Mouse (Mus musculus) limb, embryonic 12.5 days (tissue): ENCODE data around the gene Arvcf. TPM values are rescaled to one million over a fixed set of nuclear protein-coding genes. Genes with fewer than 3 reads are reported as not detected.

Experiments used
- ATAC-seq: fragments of 200-750 bp; cut with Nextera tagmentation; 2 replicates; pipeline ENCODE4 v1.8.0; 2017; ENCODE audit warnings: low read depth, moderate TSS enrichment; ENCODE audit not compliant: insufficient number of reproducible peaks, insufficient read depth, low FRiP score, low TSS enrichment
- H3K27ac ChIP-seq: fragments of 300-500 bp; sonication (generic); 2 replicates; pipeline ENCODE4 v1.5.1; 2016; ENCODE audit warnings: mild to moderate bottlenecking, moderate library complexity
- H3K27me3 ChIP-seq: fragments of 300-500 bp; sonication (generic); 2 replicates; pipeline ENCODE4 v1.6.1; 2016; ENCODE audit warnings: mild to moderate bottlenecking, moderate library complexity
- H3K36me3 ChIP-seq: fragments of 300-500 bp; sonication (generic); 2 replicates; pipeline ENCODE4 v1.6.1; 2016; ENCODE audit warnings: mild to moderate bottlenecking, moderate library complexity
- H3K4me1 ChIP-seq: fragments of 300-500 bp; sonication (generic); replicated peaks from 2 replicates; pipeline ENCODE4 v1.6.1; 2016
- H3K4me2 ChIP-seq: fragments of 300-500 bp; sonication (generic); 2 replicates; pipeline ENCODE4 v1.6.1; 2016; ENCODE audit warnings: mild to moderate bottlenecking, moderate library complexity
- H3K4me3 ChIP-seq: fragments of 300-500 bp; sonication (generic); replicated peaks from 2 replicates; pipeline ENCODE4 v1.5.1; 2016; ENCODE audit warnings: mild to moderate bottlenecking
- H3K9ac ChIP-seq: fragments of 300-500 bp; sonication (generic); replicated peaks from 2 replicates; pipeline ENCODE4 v1.6.1; 2016; ENCODE audit warnings: mild to moderate bottlenecking, moderate library complexity
- H3K9me3 ChIP-seq: fragments of 300-500 bp; sonication (generic); 2 replicates; pipeline ENCODE4 v1.6.1; 2016; ENCODE audit warnings: mild to moderate bottlenecking, moderate library complexity
- WGBS: fragments of 180-500 bp; shearing (Covaris S2); methylation state at CpG from one replicate; pipeline ENCODE4 v1.1.7; 2016; 5-methylcytosine and 5-hydroxymethylcytosine counted together
- microRNA counts: library from miRNA; unstranded; fragments of <30 nt; microRNA quantifications from one replicate; lab custom pipeline; 2017
- microRNA-seq: library from miRNA; unstranded; fragments of <30 nt; microRNA quantifications from one replicate; pipeline ENCODE4, GENCODE M21; 2017
- polyA plus RNA-seq: library from polyadenylated mRNA; unstranded; fragments of >200 nt; fragmentation: Nextera tagmentation; extraction: Ambion mirVana; gene quantifications from 2 replicates; pipeline ENCODE4 v1.2.1, GENCODE M21; 2016

Arvcf gene
- polyA plus RNA-seq, 1 experiment from 2014 or later = 46.3 TPM

GRCm38 (mm10) chr16:18447243-18447642 is 99.3 kb downstream of the Arvcf start:
- Histone ChIP-seq H3K9me3 (no peaks in the 10 kb centered on the region), H3K27me3 (no peaks in the 10 kb centered on the region), H3K4me2 (no peak overlapping the region), H3K36me3 (peaks cover 5% of the 10 kb centered on the region; the same call in 1 of the 2 replicates), H3K4me3 (no peak overlapping the region), H3K9ac (no peak overlapping the region), H3K27ac (peak overlapping the region; percentile 85), H3K4me1 (peaks cover 30% of the 10 kb centered on the region)
- no peak for ATAC-seq

- no peak overlapping the region for H3K4me2 ChIP-seq
- no peaks in the 10 kb centered on the region for H3K9me3 ChIP-seq
- no peak overlapping the region for H3K4me3 ChIP-seq
- peaks cover 5% of the 10 kb centered on the region; the same call in 1 of the 2 replicates for H3K36me3 ChIP-seq
- H3K4me1 ChIP-seq = peaks cover 31% of the 10 kb centered on the region
- H3K27ac ChIP-seq = peak overlapping the region; percentile 64; the same call in 1 of the 2 replicates
- peak; percentile 63; the same call in 1 of the 2 replicates for ATAC-seq
- H3K27me3 ChIP-seq = no peaks in the 10 kb centered on the region
- no peak overlapping the region for H3K9ac ChIP-seq
- 41% methylated on average over 6 of the region's 6 CpGs for WGBS
Observed at GRCm38 (mm10) chr16:18448104-18448503, 100.1 kb downstream of the Arvcf start.

- H3K27me3 ChIP-seq = no peaks in the 10 kb centered on the region
- 86% methylated on average over 4 of the region's 4 CpGs for WGBS
Observed at GRCm38 (mm10) chr16:18449005-18449404, 101.0 kb downstream of the Arvcf start.

GRCm38 (mm10) chr16:18451486-18452181 is 103.7 kb downstream of the Arvcf start:
- ATAC-seq = no peak
- H3K9me3 ChIP-seq = no peaks in the 10 kb centered on the region
- H3K36me3 ChIP-seq = peaks cover 14% of the 10 kb centered on the region; the same call in 1 of the 2 replicates
- no peak overlapping the region for H3K27ac ChIP-seq
- no peak overlapping the region for H3K4me2 ChIP-seq
- no peak overlapping the region for H3K9ac ChIP-seq
- H3K4me3 ChIP-seq = no peak overlapping the region
- H3K4me1 ChIP-seq = peaks cover 31% of the 10 kb centered on the region
- 45% methylated on average over 9 of the region's 9 CpGs for WGBS
- no peaks in the 10 kb centered on the region for H3K27me3 ChIP-seq

More at GRCm38 (mm10) chr16:18449005-18449404, 101.0 kb downstream of the Arvcf start:
- H3K9ac ChIP-seq = no peak overlapping the region
- no peak overlapping the region for H3K4me2 ChIP-seq
- H3K27ac ChIP-seq = no peak overlapping the region
- peaks cover 5% of the 10 kb centered on the region; the same call in 1 of the 2 replicates for H3K36me3 ChIP-seq
- no peaks in the 10 kb centered on the region for H3K9me3 ChIP-seq
- H3K4me1 ChIP-seq = peaks cover 31% of the 10 kb centered on the region
- no peak overlapping the region for H3K4me3 ChIP-seq
- no peak for ATAC-seq

GRCm38 (mm10) chr16:18452361-18452862 is 104.4 kb downstream of the Arvcf start:
- ATAC-seq = no peak
- WGBS = 79% methylated on average over 8 of the region's 8 CpGs
- Histone ChIP-seq H3K9me3 (no peaks in the 10 kb centered on the region), H3K4me2 (no peak overlapping the region), H3K4me3 (no peak overlapping the region), H3K36me3 (peaks cover 14% of the 10 kb centered on the region; the same call in 1 of the 2 replicates), H3K27me3 (no peaks in the 10 kb centered on the region), H3K9ac (no peak overlapping the region), H3K4me1 (peaks cover 26% of the 10 kb centered on the region), H3K27ac (no peak overlapping the region)

GRCm38 (mm10) chr16:18453846-18454245 is 105.9 kb downstream of the Arvcf start:
- Histone ChIP-seq H3K27ac (no peak overlapping the region), H3K27me3 (no peaks in the 10 kb centered on the region), H3K36me3 (peaks cover 14% of the 10 kb centered on the region; the same call in 1 of the 2 replicates), H3K4me2 (no peak overlapping the region), H3K4me3 (no peak overlapping the region), H3K9me3 (no peaks in the 10 kb centered on the region), H3K4me1 (peaks cover 13% of the 10 kb centered on the region), H3K9ac (no peak overlapping the region)
- ATAC-seq = no peak
- WGBS = 24% methylated on average over 5 of the region's 5 CpGs

GRCm38 (mm10) chr16:18455407-18455806 is 107.4 kb downstream of the Arvcf start:
- Histone ChIP-seq H3K27ac (no peak overlapping the region), H3K4me2 (no peak overlapping the region), H3K36me3 (peaks cover 14% of the 10 kb centered on the region; the same call in 1 of the 2 replicates), H3K4me1 (peaks cover 23% of the 10 kb centered on the region), H3K4me3 (no peak overlapping the region), H3K9me3 (no peaks in the 10 kb centered on the region), H3K27me3 (peaks cover 9% of the 10 kb centered on the region; the same call in 1 of the 2 replicates), H3K9ac (no peak overlapping the region)
- no peak for ATAC-seq
- 91% methylated on average over 6 of the region's 6 CpGs for WGBS

MicroRNAs within 50 kb of the gene (microRNA counts, 519-probe panel; counts per million panel counts)
- 3,698 counts per million, percentile 21 among the panel's probes with 10 or more counts for microRNA mmu-miR-185 (lab: Ali Mortazavi, UCI)

Small RNA genes lying within 50 kb of the gene (microRNA-seq; reads per million reads assigned to microRNA genes)
- gene Gm26219 = not detected
- 168 reads per million, percentile 59 among the genes with 10 or more reads in this experiment for gene Mir185

Other genes with a start within 250 kb of the Arvcf start
- 8.3 and 9.9 TPM in 2 replicates for gene Rtn4r, start 220.5 kb upstream of the Arvcf start, polyA plus RNA-seq
- gene Ccdc188, start 130.3 kb upstream of the Arvcf start, polyA plus RNA-seq = not detected in 2 replicates
- 18.5 and 20.0 TPM in 2 replicates for gene Zdhhc8, start 113.0 kb upstream of the Arvcf start, polyA plus RNA-seq
- 119 and 122 TPM in 2 replicates for gene Trmt2a, start 99.5 kb upstream of the Arvcf start, polyA plus RNA-seq
- gene Ranbp1, start 99.5 kb upstream of the Arvcf start, polyA plus RNA-seq = 943 and 976 TPM in 2 replicates
- 3.3 and 7.5 TPM in 2 replicates for gene Gm49776, start 89.9 kb upstream of the Arvcf start, polyA plus RNA-seq
- 41.7 and 42.9 TPM in 2 replicates for gene Dgcr8, start 58.9 kb upstream of the Arvcf start, polyA plus RNA-seq
- 21.7 and 21.8 TPM in 2 replicates for gene Tango2, start 79 bp upstream of the Arvcf start, polyA plus RNA-seq
- 23.1 and 26.1 TPM in 2 replicates for gene Txnrd2, start 78.2 kb downstream of the Arvcf start, polyA plus RNA-seq
- 66.5 and 71.0 TPM in 2 replicates for gene Comt, start 78.7 kb downstream of the Arvcf start, polyA plus RNA-seq
- 18.4 and 19.4 TPM in 2 replicates for gene Gnb1l, start 150.5 kb downstream of the Arvcf start, polyA plus RNA-seq
- 4.2 and 5.1 TPM in 2 replicates for gene Rtl10, start 150.7 kb downstream of the Arvcf start, polyA plus RNA-seq
- gene Tbx1, start 242.5 kb downstream of the Arvcf start, polyA plus RNA-seq = 9.4 and 11.2 TPM in 2 replicates